Mouse (Mus musculus): ENCODE measurements at regions not wholly inside any gene's neighbourhood (a gene's known extent, or its start where the extent isn't known, plus 50 kb on each side); places are given as distances from the start of the nearest gene placed in this dataset.

DNA sequence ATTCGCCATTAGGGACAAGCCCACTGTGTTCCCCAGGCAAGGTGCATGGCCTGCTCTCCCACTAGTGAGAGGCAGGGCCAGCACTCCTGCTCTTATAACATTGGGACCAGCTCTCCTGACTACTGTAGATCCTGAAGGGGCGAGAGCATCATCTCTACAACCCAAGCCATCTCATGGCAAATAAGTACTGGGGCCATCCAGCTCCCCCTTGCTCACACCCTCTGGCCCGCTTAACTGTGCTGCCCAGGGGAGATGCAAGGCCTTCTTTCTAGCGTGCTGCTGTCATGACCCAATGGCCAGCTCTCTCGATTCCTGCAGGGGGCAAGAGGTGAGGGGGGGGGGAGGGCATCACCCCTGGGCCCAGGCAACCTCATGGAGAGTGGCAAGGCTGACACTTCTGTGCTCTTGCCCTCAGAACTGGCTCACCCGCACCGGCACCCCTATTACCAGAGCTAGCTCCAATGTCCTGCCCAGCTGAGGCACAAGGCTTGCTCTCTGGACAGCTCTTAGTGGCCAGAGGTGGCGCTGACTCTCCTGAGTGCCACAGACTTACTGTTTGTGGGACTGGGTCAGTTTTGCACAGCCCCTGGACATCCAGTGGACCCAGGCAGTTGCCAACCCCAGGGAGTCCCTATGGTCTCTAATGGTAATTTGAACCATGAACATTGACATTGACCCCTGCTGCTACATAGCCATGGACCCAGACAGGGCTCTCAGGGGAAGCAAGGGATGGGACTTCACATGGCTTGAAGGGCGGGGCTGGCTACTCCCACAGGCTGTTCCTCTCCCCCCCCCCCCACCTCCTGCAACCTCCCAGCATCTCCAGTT is 448.2 kb downstream of the Tdrd3 start:
- DNase-seq = no peak

DNA sequence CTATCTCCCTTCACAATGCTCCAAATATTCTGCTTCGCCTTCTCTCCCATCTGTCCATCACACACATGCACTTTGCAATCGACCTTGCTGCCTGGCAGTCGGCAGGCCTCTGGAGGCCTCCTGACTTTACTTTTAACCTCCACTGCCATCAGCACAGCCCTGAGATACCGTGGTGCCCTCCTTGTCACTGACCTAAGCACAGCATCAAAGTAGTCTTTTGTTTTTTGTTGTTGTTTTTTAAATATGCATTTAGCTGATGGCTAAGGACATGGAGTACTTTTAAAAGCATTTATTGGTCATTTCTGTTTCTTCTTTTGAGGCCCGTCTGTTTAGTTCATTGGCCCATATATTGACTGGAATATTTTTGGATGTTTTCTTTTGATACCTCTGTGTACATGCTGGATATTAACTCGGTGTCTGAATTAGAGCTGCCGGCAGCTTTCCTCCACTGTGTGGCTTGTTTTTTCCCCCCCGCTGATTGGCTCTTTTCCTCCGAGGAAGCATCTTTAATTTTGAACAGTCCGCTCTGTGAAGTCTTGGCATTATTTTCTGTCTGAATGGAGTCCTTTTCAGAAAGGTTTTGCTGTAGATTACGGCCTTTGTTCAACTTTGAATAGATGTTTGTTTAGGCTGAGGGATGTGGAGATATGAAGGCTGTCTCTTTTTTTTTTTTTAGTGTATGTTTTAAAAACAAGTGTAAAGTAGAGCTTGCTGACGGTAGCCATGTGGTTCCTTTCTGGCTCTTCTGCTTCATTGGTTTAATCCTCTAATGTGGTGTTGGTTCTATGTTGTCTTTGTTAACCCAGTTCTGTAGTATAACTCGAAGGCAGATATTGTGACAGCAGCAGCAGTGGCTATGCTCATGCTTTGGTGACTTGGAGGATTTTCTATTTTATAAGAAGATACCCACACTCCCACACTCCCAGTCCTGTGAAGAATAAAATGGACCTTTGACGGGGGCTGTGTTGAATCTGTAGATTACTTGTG is 449.1 kb downstream of the Tdrd3 start:
- no peak for DNase-seq

DNA sequence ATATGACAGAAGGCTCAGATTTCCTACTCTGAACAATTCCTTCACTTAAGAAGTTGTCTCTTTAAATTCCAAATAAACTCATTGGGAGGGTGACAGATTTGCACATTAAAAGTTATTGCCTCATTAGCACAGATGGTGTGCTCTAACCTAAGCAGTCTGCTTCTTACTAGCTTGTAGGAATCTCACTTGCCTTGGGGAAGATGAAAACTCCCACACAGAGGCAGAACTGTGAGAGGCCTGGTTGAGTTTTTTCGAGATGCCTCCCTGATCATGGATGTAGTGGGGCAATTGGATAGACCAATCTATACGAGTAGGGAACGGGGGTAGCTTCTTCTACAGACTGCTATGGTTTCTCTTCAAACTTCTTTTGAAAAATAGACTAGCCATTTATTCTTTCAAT is 485.3 kb downstream of the Tdrd3 start:
- no peak for DNase-seq

DNA sequence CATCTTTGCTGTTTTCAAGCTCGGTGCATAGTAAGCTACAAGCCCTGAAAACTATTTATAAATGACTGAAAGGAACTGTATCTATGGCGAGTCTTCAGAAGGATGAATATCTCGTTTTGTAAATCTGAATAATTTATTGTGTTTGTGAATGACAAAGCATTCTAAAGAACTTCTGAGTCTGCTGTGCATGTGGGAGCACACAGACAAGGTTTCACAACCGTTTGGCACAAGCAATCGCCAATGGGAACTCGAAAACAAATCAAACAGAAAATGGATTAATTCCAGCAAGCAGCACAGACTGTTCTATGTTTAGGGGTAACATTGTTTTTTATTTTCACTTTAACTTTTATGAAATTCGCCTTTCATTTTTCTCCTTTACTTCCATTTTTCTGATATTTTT is 486.0 kb downstream of the Tdrd3 start:
- DNase-seq = no peak

Measured in kidney, postnatal 36 days (tissue).